Mouse (Mus musculus) lung, embryonic 15.5 days (tissue): ENCODE data around the gene Bloc1s2. TPM values are rescaled to one million over a fixed set of nuclear protein-coding genes. Genes with fewer than 3 reads are reported as not detected.

Experiments
- polyA plus RNA-seq: library from polyadenylated mRNA; unstranded; fragments of >200 nt; fragmentation: Nextera tagmentation; extraction: Ambion mirVana; gene quantifications from 2 replicates; pipeline ENCODE4 v1.2.1, GENCODE M21; 2015

Bloc1s2 gene
- polyA plus RNA-seq, 1 experiment from 2014 or later, result 79.1 TPM

Other genes with a start within 250 kb of the Bloc1s2 start
- 22.2 and 22.4 TPM in 2 replicates for gene Dnmbp, start 206.3 kb downstream of the Bloc1s2 start, polyA plus RNA-seq
- 5.8 and 6.6 TPM in 2 replicates for gene Cpn1, start 159.9 kb downstream of the Bloc1s2 start, polyA plus RNA-seq
- 0.35 TPM in 2 replicates for gene Cyp2c23, start 117.2 kb downstream of the Bloc1s2 start, polyA plus RNA-seq
- 38.9 and 41.9 TPM in 2 replicates for gene Erlin1, start 76.7 kb downstream of the Bloc1s2 start, polyA plus RNA-seq
- gene Chuk, start 39.0 kb downstream of the Bloc1s2 start, polyA plus RNA-seq, result 37.1 and 40.8 TPM in 2 replicates
- 33.9 and 34.6 TPM in 2 replicates for gene Cwf19l1, start 10.6 kb downstream of the Bloc1s2 start, polyA plus RNA-seq
- 0.04 TPM in 1 of 2 replicates, not detected in the other for gene Pkd2l1, start 46.0 kb upstream of the Bloc1s2 start, polyA plus RNA-seq
- 0.58 and 0.64 TPM in 2 replicates for gene Scd3, start 56.8 kb upstream of the Bloc1s2 start, polyA plus RNA-seq
- 210 and 224 TPM in 2 replicates for gene Scd2, start 147.2 kb upstream of the Bloc1s2 start, polyA plus RNA-seq
- gene Scd4, start 186.6 kb upstream of the Bloc1s2 start, polyA plus RNA-seq, result 0.15 and 0.35 TPM in 2 replicates